Mouse (Mus musculus): ENCODE results near the gene Abcc8. TPM values are rescaled to one million over a fixed set of nuclear protein-coding genes. Genes with fewer than 3 reads are reported as not detected.

The Abcc8 gene
- polyA plus RNA-seq, 1 experiment from 2014 or later, result not detected

DNA sequence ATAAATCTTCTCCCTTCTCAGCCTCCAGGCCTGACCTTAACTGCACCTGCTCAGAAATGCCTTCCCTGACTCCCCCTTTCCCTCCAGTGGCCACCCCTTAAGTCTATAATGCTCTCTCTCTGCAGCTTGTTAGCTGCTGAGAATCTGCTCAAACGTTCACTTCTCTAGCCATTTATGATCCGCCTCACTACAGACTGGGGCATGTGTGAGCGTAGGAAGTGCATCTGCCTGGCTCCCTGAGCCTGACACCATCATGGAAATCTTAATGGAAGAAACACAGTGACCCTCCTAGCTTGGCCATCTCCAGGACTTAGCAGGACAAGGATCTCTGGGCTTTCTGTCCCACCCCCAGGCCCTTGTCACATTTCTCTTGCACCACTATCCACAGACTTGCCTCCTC lies 69.8 kb downstream of the Abcc8 start:
- Histone ChIP-seq H3K36me3 (ENCODE audit: inconsistent target) (no peaks in the 10 kb centered on the region), H3K79me2 (ENCODE audit: inconsistent target) (no peaks in the 10 kb centered on the region), H3K27ac (no peak overlapping the region), H3K4me3 (ENCODE audit: inconsistent target) (no peak overlapping the region)
- WGBS (ENCODE audit: missing documents), result 79% methylated on average over 3 of the region's 3 CpGs

DNA sequence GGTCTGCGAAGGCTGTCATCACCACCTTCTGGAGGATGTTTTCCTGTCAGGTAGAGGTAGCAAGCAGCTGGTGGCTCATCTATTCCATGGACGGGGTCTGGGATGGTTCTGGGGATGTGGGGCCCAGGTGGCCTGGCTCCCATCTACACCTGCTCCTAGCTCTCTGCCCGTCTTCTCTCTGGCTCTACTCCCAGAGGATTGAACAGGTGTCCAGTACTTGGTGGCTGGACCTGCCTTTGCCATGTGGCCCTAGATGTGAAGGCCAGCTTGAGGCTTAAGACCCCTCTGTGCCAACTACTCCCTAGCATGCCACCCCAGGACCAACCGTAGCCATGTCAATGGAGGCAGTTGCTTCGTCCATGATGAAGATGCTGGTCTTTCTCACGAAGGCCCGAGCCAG lies 74.3 kb downstream of the Abcc8 start:
- 96% methylated on average over 7 of the region's 7 CpGs for WGBS (ENCODE audit: missing documents)

GRCm38 (mm10) chr7:46104256-46104915 lies 75.4 kb downstream of the Abcc8 start:
- Histone ChIP-seq H3K79me2 (ENCODE audit: inconsistent target) (no peaks in the 10 kb centered on the region), H3K27ac (no peak overlapping the region), H3K4me3 (ENCODE audit: inconsistent target) (no peak overlapping the region), H3K36me3 (ENCODE audit: inconsistent target) (no peaks in the 10 kb centered on the region)
- 82% methylated on average over 27 of the region's 27 CpGs for WGBS (ENCODE audit: missing documents)

More for the DNA sequence above, 74.3 kb downstream of the Abcc8 start:
- H3K27ac ChIP-seq, result no peak overlapping the region
- H3K4me3 ChIP-seq (ENCODE audit: inconsistent target), result no peak overlapping the region
- no peaks in the 10 kb centered on the region for H3K79me2 ChIP-seq (ENCODE audit: inconsistent target)
- H3K36me3 ChIP-seq (ENCODE audit: inconsistent target), result no peaks in the 10 kb centered on the region

- WGBS (ENCODE audit: missing documents), result 74% methylated on average over 8 of the region's 8 CpGs
- Histone ChIP-seq H3K27ac (no peak overlapping the region), H3K79me2 (ENCODE audit: inconsistent target) (no peaks in the 10 kb centered on the region), H3K36me3 (ENCODE audit: inconsistent target) (no peaks in the 10 kb centered on the region), H3K4me3 (ENCODE audit: inconsistent target) (no peak overlapping the region)
Observed at GRCm38 (mm10) chr7:46103771-46104170, 76.1 kb downstream of the Abcc8 start.

DNA sequence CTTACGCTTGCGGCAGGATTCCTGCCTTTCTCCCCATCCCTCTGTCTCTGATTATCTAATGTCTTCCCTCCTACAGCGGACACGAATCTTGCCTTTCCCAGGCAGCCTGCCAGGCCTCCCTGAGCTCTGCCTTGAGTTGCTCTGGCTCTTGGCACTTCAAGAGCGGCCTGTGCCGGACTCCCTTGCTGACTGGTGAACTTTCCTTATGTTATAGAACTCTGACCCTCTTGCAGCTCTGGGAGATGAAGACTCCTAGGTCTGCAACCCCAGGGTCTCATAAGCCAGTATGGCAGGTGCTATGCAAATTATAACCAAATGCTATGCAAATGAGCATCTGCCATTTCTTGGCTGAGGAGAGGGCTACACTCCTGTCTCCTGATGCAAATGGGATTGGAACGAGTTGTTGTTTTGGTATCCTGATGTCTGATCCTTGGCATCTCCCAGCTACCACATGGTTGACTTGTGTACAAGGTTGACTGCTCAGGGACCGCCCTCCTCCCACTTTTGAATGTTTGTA lies 76.7 kb downstream of the Abcc8 start:
- WGBS (ENCODE audit: missing documents), result 78% methylated on average over 8 of the region's 8 CpGs
- no peak overlapping the region for H3K27ac ChIP-seq
- no peaks in the 10 kb centered on the region for H3K79me2 ChIP-seq (ENCODE audit: inconsistent target)
- no peak overlapping the region for H3K4me3 ChIP-seq (ENCODE audit: inconsistent target)
- H3K36me3 ChIP-seq (ENCODE audit: inconsistent target), result no peaks in the 10 kb centered on the region

DNA sequence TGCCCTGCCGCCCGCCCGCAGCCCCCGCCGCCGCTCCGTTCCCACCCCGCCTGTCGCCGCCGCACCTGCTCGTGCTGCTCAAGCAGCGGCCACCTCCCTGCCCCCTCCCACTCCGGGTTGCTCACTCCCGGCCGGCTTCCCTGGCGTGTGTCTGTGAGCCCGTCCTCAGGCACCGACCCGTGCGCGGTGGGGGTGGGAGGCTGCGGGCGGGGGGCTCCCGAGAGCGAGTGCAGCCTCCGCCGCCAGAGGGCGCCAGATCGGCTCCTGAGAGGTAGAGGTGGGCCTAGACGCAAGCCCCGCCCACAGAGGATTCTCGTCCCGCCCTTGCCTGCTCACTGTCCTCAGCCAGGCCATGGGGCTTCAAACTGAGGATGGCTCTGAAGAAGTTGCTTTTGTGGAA lies 79.3 kb downstream of the Abcc8 start, which contains the start of gene Kcnj11:
Gene Kcnj11, minus strand, starts transcription at position 202 of the 400 bp plus-strand sequence.
- Histone ChIP-seq H3K79me2 (ENCODE audit: inconsistent target) (no peaks in the 10 kb centered on the region), H3K36me3 (ENCODE audit: inconsistent target) (no peaks in the 10 kb centered on the region), H3K4me3 (ENCODE audit: inconsistent target) (no peak within 1 kb of the TSS), H3K27ac (no peak within 1 kb of the TSS)
- 2% methylated on average over 21 of the region's 34 CpGs for WGBS (ENCODE audit: missing documents)

DNA sequence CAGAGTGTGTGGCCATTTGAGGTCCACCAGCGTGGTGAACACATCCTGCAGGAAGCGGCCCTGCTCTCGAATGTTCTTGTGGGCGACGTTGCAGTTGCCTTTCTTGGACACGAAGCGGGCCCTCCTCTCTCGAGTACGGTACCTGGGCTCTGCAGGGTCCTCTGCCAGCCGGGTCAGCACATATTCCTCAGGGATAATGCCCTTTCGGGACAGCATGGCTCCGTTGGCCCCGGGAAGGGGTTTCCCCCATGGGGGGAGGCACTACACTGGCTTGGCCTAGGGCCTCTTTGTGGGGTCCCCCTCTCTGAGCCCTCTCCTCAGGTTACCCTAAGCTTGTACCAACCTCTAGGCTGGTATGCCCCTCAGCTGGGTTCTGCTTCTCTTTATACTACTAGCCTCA lies 80.2 kb downstream of the Abcc8 start:
- Histone ChIP-seq H3K4me3 (ENCODE audit: inconsistent target) (no peak overlapping the region), H3K36me3 (ENCODE audit: inconsistent target) (no peaks in the 10 kb centered on the region), H3K27ac (no peak overlapping the region), H3K79me2 (ENCODE audit: inconsistent target) (no peaks in the 10 kb centered on the region)
- WGBS (ENCODE audit: missing documents), result 48% methylated on average over 13 of the region's 13 CpGs

DNA sequence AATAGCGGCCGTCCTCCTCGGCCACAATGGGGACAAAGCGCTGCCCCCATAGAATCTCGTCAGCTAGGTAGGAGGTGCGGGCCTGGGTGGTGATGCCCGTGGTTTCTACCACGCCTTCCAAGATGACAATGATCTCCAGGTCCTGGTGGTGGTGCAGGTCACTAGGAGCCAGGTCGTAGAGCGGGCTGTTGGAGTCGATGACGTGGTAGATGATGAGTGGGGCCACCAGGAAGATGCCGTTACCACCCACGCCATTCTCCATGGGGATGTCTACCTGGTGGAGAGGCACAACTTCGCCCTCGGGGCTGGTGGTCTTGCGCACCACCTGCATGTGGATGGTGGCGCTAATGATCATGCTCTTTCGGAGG lies 80.9 kb downstream of the Abcc8 start:
- H3K27ac ChIP-seq, result no peak overlapping the region
- H3K4me3 ChIP-seq (ENCODE audit: inconsistent target), result no peak overlapping the region
- H3K36me3 ChIP-seq (ENCODE audit: inconsistent target), result no peaks in the 10 kb centered on the region
- WGBS (ENCODE audit: missing documents), result 93% methylated on average over 19 of the region's 19 CpGs
- H3K79me2 ChIP-seq (ENCODE audit: inconsistent target), result no peaks in the 10 kb centered on the region

GRCm38 (mm10) chr7:46098221-46098918 lies 81.5 kb downstream of the Abcc8 start:
- 87% methylated on average over 13 of the region's 19 CpGs for WGBS (ENCODE audit: missing documents)
- no peak overlapping the region for H3K4me3 ChIP-seq (ENCODE audit: inconsistent target)
- H3K79me2 ChIP-seq (ENCODE audit: inconsistent target), result no peaks in the 10 kb centered on the region
- no peaks in the 10 kb centered on the region for H3K36me3 ChIP-seq (ENCODE audit: inconsistent target)
- no peak overlapping the region for H3K27ac ChIP-seq

GRCm38 (mm10) chr7:46097319-46097783 lies 82.5 kb downstream of the Abcc8 start:
- no peak overlapping the region for H3K4me3 ChIP-seq (ENCODE audit: inconsistent target)
- H3K79me2 ChIP-seq (ENCODE audit: inconsistent target), result no peaks in the 10 kb centered on the region
- no peak overlapping the region for H3K27ac ChIP-seq
- no peaks in the 10 kb centered on the region for H3K36me3 ChIP-seq (ENCODE audit: inconsistent target)
- 92% methylated on average over 4 of the region's 4 CpGs for WGBS (ENCODE audit: missing documents)

DNA sequence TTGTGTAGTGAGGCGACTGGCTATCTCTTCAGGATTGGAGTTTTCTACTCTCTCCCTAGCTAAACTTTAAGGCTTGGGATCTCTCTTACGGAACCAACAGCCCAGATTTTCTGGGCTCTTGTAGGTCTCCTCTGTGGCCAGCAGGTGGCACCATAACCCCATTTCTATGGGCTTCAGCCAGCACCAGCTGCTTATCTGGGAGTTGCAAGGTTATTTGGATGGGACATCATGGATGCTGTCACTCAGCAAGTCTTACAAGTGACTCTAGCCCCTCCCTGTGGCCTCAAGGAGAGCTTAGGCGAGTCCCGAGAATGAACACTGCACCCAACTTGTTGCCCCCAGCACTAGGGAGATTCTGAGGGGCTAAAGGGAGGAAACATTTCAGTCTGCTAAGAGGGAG lies 83.7 kb downstream of the Abcc8 start:
- H3K4me3 ChIP-seq (ENCODE audit: inconsistent target), result no peak overlapping the region
- WGBS (ENCODE audit: missing documents), result 3% methylated on average over 4 of the region's 4 CpGs
- no peaks in the 10 kb centered on the region for H3K79me2 ChIP-seq (ENCODE audit: inconsistent target)
- no peak overlapping the region for H3K27ac ChIP-seq
- no peaks in the 10 kb centered on the region for H3K36me3 ChIP-seq (ENCODE audit: inconsistent target)

DNA sequence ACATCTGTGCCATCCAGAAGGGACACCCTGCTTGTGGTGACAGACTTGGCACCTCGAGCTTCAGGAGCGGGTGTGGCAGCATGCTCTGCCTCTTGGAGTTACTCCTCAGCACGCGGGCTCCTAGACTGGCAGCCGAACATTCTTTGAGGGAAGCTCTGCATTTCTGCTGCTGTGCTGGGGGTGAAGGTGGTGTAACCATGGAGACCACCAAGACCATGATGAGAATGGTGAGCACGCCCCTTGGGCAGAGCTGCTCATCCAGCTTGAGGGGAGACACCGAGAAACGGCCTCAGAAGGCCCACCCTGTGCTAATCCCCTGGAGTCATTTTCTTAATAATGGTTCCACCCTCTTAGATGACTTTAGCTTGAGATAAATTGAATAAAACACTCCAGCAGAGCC lies 87.0 kb downstream of the Abcc8 start:
- no peak overlapping the region for H3K27ac ChIP-seq
- no peaks in the 10 kb centered on the region for H3K36me3 ChIP-seq (ENCODE audit: inconsistent target)
- WGBS (ENCODE audit: missing documents), result 75% methylated on average over 8 of the region's 8 CpGs
- no peak overlapping the region for H3K4me3 ChIP-seq (ENCODE audit: inconsistent target)
- H3K79me2 ChIP-seq (ENCODE audit: inconsistent target), result no peaks in the 10 kb centered on the region

GRCm38 (mm10) chr7:46088241-46088640 lies 91.6 kb downstream of the Abcc8 start:
- H3K36me3 ChIP-seq (ENCODE audit: inconsistent target), result peaks cover 9% of the 10 kb centered on the region; the same call in 1 of the 2 replicates
- no peak overlapping the region for H3K4me3 ChIP-seq (ENCODE audit: inconsistent target)
- no peak overlapping the region for H3K27ac ChIP-seq
- 8% methylated on average over 6 of the region's 6 CpGs for WGBS (ENCODE audit: missing documents)
- no peaks in the 10 kb centered on the region for H3K79me2 ChIP-seq (ENCODE audit: inconsistent target)

GRCm38 (mm10) chr7:46086378-46086777 lies 93.5 kb downstream of the Abcc8 start:
- Histone ChIP-seq H3K36me3 (ENCODE audit: inconsistent target) (peaks cover 27% of the 10 kb centered on the region), H3K79me2 (ENCODE audit: inconsistent target) (no peaks in the 10 kb centered on the region), H3K4me3 (ENCODE audit: inconsistent target) (no peak overlapping the region), H3K27ac (no peak overlapping the region)
- 90% methylated on average over 6 of the region's 6 CpGs for WGBS (ENCODE audit: missing documents)

- Histone ChIP-seq H3K79me2 (ENCODE audit: inconsistent target) (no peaks in the 10 kb centered on the region), H3K4me3 (ENCODE audit: inconsistent target) (no peak overlapping the region), H3K27ac (no peak overlapping the region), H3K36me3 (ENCODE audit: inconsistent target) (peaks cover 41% of the 10 kb centered on the region)
- WGBS (ENCODE audit: missing documents), result 64% methylated on average over 16 of the region's 16 CpGs
Observed at GRCm38 (mm10) chr7:46084839-46085513, 94.9 kb downstream of the Abcc8 start.

Data from macrophage (primary cell).